Mouse (Mus musculus) heart, embryonic 16.5 days (tissue): ENCODE data around the gene Anxa2. TPM values are rescaled to one million over a fixed set of nuclear protein-coding genes. Genes with fewer than 3 reads are reported as not detected.

Experiments
- ATAC-seq: fragments of 200-750 bp; cut with Nextera tagmentation; replicated peaks from 2 replicates; pipeline ENCODE4 v1.8.0; 2017; ENCODE audit warnings: moderate number of reproducible peaks; ENCODE audit not compliant: insufficient read depth, low FRiP score; ENCODE audit errors: extremely low read depth
- H3K27ac ChIP-seq: fragments of 300-500 bp; sonication (generic); 2 replicates; pipeline ENCODE4 v1.5.1; 2014; ENCODE audit warnings: mild to moderate bottlenecking, low read length, control low read depth, moderate library complexity
- H3K27me3 ChIP-seq: fragments of 300-500 bp; sonication (generic); 2 replicates; pipeline ENCODE4 v1.6.1; 2014; ENCODE audit warnings: low read length, mixed read lengths; ENCODE audit not compliant: control insufficient read depth, insufficient read depth
- H3K36me3 ChIP-seq: fragments of 300-500 bp; sonication (generic); 2 replicates; pipeline ENCODE4 v1.6.1; 2014; ENCODE audit not compliant: control insufficient read depth, insufficient read depth
- H3K4me1 ChIP-seq: fragments of 300-500 bp; sonication (generic); 2 replicates; pipeline ENCODE4 v1.6.1; 2014; ENCODE audit warnings: low read length, mixed read lengths; ENCODE audit not compliant: control insufficient read depth, insufficient read depth
- H3K4me2 ChIP-seq: fragments of 300-500 bp; sonication (generic); 2 replicates; pipeline ENCODE4 v1.6.1; 2014; ENCODE audit warnings: low read depth, mild to moderate bottlenecking, control low read depth, low read length
- H3K4me3 ChIP-seq: fragments of 300-500 bp; sonication (generic); 2 replicates; pipeline ENCODE4 v1.5.1; 2014; ENCODE audit warnings: mild to moderate bottlenecking, control low read depth, low read length
- H3K9ac ChIP-seq: fragments of 300-500 bp; sonication (generic); 2 replicates; pipeline ENCODE4 v1.6.1; 2014; ENCODE audit warnings: low read length, control low read depth
- H3K9me3 ChIP-seq: fragments of 300-500 bp; sonication (generic); replicated peaks from 2 replicates; pipeline ENCODE4 v1.6.1; 2016; ENCODE audit warnings: low read length; ENCODE audit not compliant: control insufficient read depth
- WGBS: fragments of 180-500 bp; shearing (Covaris S2); extraction: QIAGEN DNeasy Blood & Tissue Kit; methylation state at CpG from one replicate; pipeline ENCODE4 v1.1.7; 2014; 5-methylcytosine and 5-hydroxymethylcytosine counted together
- polyA plus RNA-seq: library from polyadenylated mRNA; unstranded; fragments of >200 nt; fragmentation: Nextera tagmentation; extraction: Ambion mirVana; gene quantifications from 2 replicates; pipeline ENCODE4 v1.2.1, GENCODE M21; 2015

Gene Anxa2
- polyA plus RNA-seq, 1 experiment from 2014 or later = 622 TPM

DNA sequence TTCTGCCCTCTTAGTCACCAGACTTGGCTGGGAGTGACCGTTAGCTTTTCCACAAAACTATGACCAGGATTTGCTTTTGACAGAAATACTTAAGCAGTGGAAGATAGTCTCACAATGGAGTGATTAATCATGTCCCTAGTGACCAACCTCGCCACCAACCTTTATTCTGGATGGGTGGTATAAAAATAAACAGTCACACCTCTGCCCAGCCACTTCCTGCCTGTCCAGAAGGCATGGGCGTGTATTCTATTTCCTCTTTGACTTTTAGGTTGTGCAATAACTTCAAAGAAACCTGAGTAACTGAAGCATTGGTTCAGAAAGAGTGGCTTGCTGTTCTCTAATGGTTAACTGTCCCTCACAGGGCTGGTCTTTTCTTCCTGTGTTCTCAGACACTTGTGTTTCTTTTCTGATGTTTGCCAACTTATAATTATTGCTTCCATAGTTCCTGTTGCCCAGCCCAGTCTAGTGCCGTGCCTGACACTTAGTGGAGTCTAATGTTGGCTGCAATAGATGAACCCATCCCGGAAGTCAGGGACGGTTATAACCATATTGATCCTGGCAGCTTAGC, 10.9 kb upstream of the Anxa2 start:
- Histone ChIP-seq H3K27me3 (no peaks in the 10 kb centered on the region), H3K4me1 (peaks cover 9% of the 10 kb centered on the region), H3K9me3 (no peaks in the 10 kb centered on the region), H3K36me3 (no peaks in the 10 kb centered on the region), H3K9ac (no peak overlapping the region), H3K4me2 (no peak overlapping the region), H3K4me3 (no peak overlapping the region), H3K27ac (no peak overlapping the region)
- no peak for ATAC-seq
- 47% methylated on average over 6 of the region's 6 CpGs for WGBS

DNA sequence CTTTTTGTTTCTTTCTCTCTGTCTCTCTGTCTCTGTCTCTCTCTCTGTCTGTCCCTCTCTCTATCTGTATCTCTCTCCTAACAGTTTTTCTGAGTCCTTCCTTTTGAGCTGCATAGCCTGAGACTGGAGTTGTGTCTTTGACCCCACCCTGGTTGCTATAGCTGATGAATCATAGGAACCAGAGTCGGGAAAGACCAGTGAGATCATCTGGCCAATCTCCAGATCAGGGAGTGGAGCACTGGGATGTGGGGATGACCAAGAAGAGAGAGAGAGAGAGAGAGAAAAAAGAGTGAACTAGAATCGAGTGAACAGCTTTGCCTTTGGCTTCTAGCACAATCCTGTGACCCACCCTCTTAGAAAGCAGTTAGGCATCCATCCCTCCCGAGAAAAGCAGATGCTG, 10.2 kb upstream of the Anxa2 start:
- H3K9me3 ChIP-seq = no peaks in the 10 kb centered on the region
- peaks cover 9% of the 10 kb centered on the region for H3K4me1 ChIP-seq
- WGBS = 33% methylated on average over 3 of the region's 3 CpGs
- H3K36me3 ChIP-seq = no peaks in the 10 kb centered on the region
- no peak overlapping the region for H3K4me2 ChIP-seq
- no peak overlapping the region for H3K4me3 ChIP-seq
- H3K9ac ChIP-seq = no peak overlapping the region
- no peak overlapping the region for H3K27ac ChIP-seq
- no peaks in the 10 kb centered on the region for H3K27me3 ChIP-seq
- ATAC-seq = peak; percentile 59; the same call in 1 of the 2 replicates

DNA sequence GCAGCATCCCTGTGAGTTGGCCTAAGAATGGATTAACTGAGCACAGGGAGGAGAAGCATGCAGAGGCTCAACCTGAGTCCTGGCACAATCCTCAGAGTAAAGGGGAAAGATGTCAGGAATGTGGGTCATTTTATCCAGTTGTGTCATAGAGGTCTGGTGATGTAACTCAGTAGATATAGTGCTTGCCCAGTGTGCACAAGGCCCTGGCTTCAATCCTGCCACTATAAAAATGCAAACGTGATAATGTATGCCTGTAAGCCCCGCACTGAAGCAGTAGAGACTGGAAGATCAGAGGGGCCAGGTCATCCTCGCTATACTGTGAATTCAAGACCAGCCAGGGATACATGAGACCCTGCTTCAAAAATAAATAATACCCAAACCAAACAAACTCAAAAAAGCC, 4.6 kb upstream of the Anxa2 start:
- WGBS = 50% methylated on average over 3 of the region's 3 CpGs
- Histone ChIP-seq H3K9ac (no peak overlapping the region), H3K4me2 (no peak overlapping the region), H3K27ac (no peak overlapping the region), H3K27me3 (no peaks in the 10 kb centered on the region), H3K36me3 (no peaks in the 10 kb centered on the region), H3K4me3 (no peak overlapping the region), H3K9me3 (no peaks in the 10 kb centered on the region), H3K4me1 (peaks cover 5% of the 10 kb centered on the region)
- no peak for ATAC-seq

DNA sequence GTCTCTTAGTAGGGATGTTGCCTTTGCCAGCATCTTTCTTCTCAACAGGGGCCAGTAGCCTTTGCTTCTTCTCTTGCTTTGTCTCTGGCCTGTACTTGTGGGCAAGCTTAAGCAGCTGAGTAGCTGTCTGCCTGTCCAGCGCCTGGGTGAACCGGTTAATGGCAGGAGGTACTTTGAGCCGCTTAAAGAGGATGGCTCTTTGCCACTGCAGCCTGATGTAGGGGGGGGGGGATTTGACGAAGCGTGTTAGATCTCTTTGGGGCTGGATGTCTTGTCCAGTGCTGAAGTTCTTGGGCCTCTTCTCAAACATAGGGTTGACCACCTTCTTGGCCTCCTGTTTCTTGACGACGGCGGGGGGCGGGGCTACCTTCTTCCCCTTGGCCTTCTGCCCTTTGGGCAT, 2.8 kb upstream of the Anxa2 start:
- no peak for ATAC-seq
- Histone ChIP-seq H3K9me3 (no peaks in the 10 kb centered on the region), H3K9ac (no peak overlapping the region), H3K4me3 (no peak overlapping the region), H3K36me3 (no peaks in the 10 kb centered on the region), H3K4me2 (no peak overlapping the region), H3K27ac (no peak overlapping the region), H3K4me1 (peaks cover 13% of the 10 kb centered on the region), H3K27me3 (no peaks in the 10 kb centered on the region)
- 87% methylated on average over 9 of the region's 9 CpGs for WGBS

DNA sequence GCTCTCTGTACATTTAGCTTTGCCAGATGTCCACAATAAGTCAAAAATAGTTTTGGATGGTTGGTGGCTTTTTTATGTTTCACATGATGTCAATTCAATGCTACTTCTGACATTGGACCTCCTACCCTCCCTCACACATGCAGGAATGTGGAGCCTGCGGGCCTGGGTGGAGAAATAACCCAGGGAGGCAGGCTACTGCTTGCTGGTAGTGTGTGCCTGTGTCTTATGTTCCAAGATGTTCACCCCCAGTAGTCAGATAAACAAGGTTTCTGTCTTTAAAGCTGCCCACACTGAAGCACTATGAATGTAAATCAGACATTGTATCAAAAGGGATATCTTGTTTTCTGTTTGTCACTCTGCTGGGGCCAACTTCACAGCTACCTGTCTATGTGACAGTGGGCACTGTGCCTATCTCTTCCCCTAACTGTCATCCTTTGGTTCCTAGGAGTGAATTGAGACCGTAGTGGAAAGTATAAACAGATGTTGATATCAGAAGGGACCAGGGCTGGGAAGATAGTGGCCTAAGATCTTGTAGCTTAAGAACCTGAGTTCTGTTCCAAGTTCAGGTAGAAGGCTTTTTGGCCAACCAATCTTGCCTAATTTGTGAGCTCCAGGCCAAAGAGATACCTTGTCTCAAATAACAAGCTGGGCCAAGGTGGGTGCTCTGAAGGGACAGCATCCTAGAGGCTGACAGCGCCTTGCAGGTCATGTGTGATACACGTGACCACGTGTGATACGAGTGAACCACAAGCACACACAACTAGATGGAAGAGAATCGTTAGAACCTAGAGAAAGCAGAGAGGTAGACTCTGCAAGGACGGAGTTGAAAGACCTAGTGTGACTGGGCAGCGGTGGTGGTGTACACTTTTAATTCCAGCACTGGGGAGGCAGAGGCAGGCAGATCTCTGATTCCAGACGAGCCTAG, 1.3 kb upstream of the Anxa2 start:
- Histone ChIP-seq H3K9ac (no peak overlapping the region), H3K4me3 (no peak overlapping the region), H3K4me2 (no peak overlapping the region), H3K27ac (peak overlapping the region; percentile 98), H3K36me3 (no peaks in the 10 kb centered on the region), H3K9me3 (no peaks in the 10 kb centered on the region), H3K4me1 (peaks cover 28% of the 10 kb centered on the region), H3K27me3 (no peaks in the 10 kb centered on the region)
- no peak for ATAC-seq
- 88% methylated on average over 10 of the region's 10 CpGs for WGBS

DNA sequence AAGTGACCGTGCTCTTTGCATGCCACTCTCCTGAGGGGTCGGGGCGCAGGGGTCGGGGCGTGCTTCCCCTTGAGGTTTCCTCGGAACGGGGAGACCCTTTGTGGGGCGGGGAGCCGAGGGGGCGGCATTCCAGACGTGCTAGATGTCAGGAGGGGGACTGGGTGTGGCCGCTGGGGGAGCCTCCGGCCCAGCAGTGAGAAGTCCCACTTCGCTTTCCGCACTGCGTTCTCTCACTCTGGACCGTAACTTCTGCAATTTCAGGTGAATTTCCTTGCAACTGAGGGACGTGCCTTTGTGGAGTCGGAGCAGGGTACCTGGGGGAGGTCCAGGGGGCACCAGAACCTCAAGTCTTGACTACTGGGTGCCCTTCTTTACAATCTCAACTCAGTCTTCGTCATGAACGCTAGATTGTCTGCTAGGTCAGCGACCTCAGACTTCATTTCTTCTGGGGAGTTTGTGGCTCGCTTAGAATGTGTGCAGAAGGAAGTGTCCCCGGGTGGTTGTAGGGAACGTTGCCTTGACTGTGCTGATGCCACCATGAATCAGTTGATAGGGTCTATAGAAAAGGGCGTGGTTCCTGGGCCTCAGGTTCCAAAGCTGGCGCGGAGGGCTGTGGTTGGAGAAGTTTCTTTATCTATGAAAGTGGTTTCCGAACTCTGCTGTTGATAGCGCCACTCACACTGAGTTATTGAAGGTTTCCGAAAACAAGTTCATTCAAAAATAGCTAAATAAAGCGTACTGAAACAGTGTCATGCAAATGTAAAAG, 664 bp downstream of the Anxa2 start:
- Histone ChIP-seq H3K4me3 (peak overlapping the region; percentile 90), H3K27ac (peak overlapping the region; percentile 98), H3K4me1 (peaks cover 48% of the 10 kb centered on the region), H3K27me3 (no peaks in the 10 kb centered on the region), H3K9me3 (no peaks in the 10 kb centered on the region), H3K36me3 (no peaks in the 10 kb centered on the region), H3K9ac (peak overlapping the region; percentile 93), H3K4me2 (peak overlapping the region; percentile 71)
- ATAC-seq = peak; percentile 57
- 2% methylated on average over 32 of the region's 32 CpGs for WGBS

DNA sequence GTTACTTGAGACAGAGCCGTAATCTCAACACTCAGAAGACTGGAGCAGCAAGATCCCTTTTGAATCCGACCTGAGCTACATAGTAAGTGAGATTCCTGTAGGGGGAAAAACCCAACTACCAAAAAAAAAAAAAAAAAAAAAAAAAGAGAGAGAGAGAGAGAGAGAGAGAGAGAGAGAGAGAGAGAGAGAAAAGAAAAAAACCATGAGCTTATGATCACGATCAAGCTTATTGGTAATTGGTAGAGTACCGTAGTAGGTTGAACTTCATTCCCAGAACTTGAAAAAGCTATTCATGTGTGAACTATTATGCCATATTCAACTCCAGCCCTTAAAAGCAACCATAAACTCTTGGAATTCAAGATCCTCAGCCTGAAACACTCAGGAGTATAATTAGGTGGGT, 1.3 kb downstream of the Anxa2 start:
- ATAC-seq = no peak
- H3K27ac ChIP-seq = peak overlapping the region; percentile 98
- peaks cover 54% of the 10 kb centered on the region for H3K4me1 ChIP-seq
- no peaks in the 10 kb centered on the region for H3K9me3 ChIP-seq
- H3K4me2 ChIP-seq = peak overlapping the region; percentile 71
- peak overlapping the region; percentile 93 for H3K9ac ChIP-seq
- 32% methylated on average over 4 of the region's 4 CpGs for WGBS
- peak overlapping the region; percentile 90 for H3K4me3 ChIP-seq
- H3K36me3 ChIP-seq = no peaks in the 10 kb centered on the region
- no peaks in the 10 kb centered on the region for H3K27me3 ChIP-seq

DNA sequence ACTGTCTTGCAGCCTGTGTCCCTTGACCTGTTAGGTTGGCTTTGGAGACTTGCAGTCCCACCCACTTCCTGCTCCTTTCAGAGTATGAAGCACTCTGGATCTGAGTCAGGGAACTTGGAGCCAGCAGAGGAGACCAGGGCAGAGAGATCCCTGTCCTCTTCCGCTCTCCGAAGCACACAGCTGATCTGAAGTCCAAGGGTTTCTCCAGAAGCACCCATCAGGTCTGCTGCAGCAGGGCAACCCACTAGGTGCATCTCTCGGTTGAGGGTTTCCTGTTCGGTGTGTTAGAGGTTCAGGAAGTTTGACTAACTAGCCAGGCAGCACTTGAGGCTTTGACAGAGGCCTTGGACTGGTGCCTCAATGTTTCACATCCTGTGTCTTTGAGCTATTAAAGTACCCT, 2.0 kb downstream of the Anxa2 start:
- 34% methylated on average over 4 of the region's 4 CpGs for WGBS
- H3K4me1 ChIP-seq = peaks cover 57% of the 10 kb centered on the region
- peak overlapping the region; percentile 93 for H3K9ac ChIP-seq
- H3K4me2 ChIP-seq = peak overlapping the region; percentile 71
- H3K27ac ChIP-seq = peak overlapping the region; percentile 87
- ATAC-seq = no peak
- no peaks in the 10 kb centered on the region for H3K9me3 ChIP-seq
- H3K36me3 ChIP-seq = peaks cover 2% of the 10 kb centered on the region; the same call in 1 of the 2 replicates
- no peaks in the 10 kb centered on the region for H3K27me3 ChIP-seq
- H3K4me3 ChIP-seq = peak overlapping the region; percentile 90
